Mouse (Mus musculus): ENCODE data around the gene Wars.
"Not testable (repeated sequence)": the region's sequence is repeated elsewhere in the genome, so short reads cannot be mapped to it uniquely, and the experiment has no call there.

Wars gene

DNA sequence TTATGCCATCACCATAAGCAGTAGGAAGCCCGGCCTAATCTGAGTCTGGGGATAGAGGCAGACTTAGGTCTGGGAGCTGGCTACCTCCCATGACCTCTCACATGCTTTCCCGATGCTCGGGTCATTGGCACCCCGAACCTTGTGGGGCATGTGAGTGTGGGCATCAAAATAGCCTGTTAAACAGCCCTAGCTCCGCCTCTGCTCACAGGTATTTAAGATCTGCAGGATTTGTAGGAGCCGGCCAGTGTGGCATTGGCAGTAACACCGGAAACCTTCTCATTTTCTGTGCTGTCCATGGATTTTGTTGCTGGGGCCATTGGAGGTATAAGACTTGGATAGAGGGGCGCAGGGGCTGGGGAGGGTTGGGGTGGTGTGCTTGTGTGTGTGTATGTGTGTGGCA, 43.1 kb downstream of the Wars start:
- no peak for DNase-seq

GRCm38 (mm10) chr12:108850129-108850528, 43.8 kb downstream of the Wars start:
- no peak for DNase-seq

- no peak for DNase-seq
Observed at GRCm38 (mm10) chr12:108849488-108850022, 44.4 kb downstream of the Wars start.

- DNase-seq: not testable (repeated sequence)
Observed at GRCm38 (mm10) chr12:108848033-108848432, 45.9 kb downstream of the Wars start.

GRCm38 (mm10) chr12:108842663-108843062, 51.3 kb downstream of the Wars start:
- DNase-seq: no peak

DNA sequence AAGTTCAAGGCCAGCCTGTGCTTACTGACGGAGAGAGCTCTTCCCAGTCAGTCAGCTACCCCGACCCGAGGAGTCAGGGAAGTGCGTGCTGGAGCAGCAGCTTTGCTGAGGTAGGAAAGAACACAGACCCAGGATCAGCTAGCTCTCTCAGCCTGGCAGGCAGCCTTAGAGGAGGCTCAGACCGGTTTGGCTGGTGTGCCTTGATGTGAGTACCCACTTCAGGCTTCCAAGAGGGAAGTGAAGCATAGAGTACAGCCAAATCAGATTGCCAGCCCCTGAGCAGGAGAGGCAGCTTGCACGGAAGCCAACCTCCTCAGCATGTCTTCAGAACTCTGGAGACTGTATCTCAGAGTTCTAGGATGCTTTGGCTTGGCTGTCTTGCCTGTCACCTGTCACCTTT, 52.8 kb downstream of the Wars start:
- no peak for DNase-seq

DNA sequence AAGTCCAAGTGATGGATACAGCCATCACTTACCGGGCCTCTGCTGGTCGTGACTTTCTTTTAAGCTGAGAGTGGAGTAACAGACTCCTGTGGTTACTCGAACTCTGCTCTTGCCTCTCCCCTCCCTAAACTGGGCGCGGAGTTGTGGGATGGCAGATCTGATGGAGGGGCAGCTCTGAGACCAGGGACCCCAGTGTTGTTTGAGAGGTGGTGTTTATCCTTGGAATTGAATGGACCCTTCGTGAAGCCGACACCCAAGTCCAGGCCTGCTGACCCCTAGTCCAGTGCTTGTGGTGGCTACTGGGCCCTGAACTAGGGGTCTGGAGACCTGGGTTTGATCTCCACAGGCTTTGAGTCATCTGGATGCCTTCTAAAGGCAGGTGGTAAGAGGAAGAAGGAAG, 57.3 kb downstream of the Wars start:
- peak; percentile 30 for DNase-seq

DNA sequence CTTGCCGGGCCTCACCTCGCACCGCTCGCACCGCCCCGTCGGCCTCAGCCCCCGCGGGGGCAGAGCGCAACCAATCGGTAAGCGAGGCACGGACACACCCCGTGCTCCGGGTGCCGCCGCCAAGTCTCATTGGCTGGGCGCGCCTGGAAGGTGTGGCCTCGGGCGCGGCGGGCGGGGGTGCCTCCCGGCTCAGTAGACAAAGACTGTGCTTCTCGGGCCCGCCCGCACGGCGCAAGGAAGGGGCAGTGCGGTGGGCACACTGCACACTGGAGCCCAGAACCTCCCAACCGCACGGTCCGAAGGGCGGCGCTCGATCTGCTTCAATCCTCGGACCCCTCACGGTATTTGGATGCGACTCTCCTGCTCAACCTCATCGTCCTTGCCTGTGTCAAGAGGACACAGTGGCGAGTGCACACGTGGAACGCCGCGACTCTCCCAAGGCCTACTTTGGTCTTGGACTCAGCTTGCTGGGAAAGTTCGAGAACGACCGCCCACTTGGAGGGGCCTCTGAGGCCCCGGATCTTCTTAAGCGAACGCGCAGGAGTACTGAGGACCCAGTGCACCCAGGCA, 58.0 kb downstream of the Wars start, which contains the start of the genes Slc25a29 and Slc25a47:
Gene Slc25a29, minus strand, starts transcription at position 44 of the 570 bp plus-strand sequence.
Gene Slc25a47, plus strand, starts transcription at position 207 of the 570 bp plus-strand sequence.
- DNase-seq: peak; percentile 95

DNA sequence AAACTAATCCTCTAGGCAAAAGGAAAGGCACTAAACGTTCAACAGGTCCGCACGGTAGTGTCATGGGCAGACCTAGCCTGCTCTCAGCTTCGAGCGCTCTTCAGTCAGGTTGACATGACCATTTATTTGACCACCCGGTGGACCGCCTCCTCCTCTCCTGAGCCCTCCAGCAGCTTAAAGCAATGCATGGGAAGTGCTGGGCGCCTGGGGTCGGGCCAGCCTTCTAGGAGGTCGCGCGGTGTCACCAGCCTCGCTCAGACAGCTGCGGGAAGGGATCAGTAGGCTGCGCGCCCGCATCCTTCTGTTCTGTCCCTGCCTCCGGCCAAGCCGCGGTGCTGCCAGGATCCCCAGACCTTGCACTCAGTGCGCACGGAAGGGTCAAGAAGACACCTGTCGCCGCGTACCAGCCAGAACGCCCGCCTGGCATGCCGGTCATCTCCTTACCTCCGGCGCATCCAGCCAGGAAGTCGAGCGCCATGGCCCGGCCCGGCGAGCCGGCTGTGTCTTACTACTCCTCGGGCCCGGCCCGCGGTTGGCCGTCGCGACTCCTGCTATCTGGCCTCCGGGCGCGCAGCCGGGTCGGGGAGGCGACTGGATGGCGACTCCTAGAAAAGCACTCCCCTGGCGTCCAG, 58.6 kb downstream of the Wars start:
- no peak for DNase-seq

DNA sequence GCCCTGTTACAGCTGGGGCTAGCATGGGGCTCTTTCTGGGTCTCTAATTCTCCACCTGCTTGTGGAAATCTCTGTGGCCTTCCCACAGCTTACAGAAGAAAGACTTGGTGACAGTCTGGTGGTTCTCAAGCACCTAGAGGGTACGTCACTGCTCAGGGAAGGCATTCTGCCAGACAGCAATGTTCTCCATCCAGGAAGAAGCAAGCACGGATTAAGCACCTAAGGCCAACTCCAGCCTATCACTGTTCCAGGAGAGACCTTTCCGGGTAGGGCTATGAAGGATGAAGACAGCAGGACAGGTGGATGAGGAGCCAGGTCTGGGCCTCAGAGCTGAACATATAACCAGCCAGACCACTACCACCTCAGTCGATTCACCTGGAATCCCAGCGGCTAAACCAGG, 59.2 kb downstream of the Wars start:
- no peak for DNase-seq

GRCm38 (mm10) chr12:108834337-108834736, 59.6 kb downstream of the Wars start:
- no peak for DNase-seq

DNA sequence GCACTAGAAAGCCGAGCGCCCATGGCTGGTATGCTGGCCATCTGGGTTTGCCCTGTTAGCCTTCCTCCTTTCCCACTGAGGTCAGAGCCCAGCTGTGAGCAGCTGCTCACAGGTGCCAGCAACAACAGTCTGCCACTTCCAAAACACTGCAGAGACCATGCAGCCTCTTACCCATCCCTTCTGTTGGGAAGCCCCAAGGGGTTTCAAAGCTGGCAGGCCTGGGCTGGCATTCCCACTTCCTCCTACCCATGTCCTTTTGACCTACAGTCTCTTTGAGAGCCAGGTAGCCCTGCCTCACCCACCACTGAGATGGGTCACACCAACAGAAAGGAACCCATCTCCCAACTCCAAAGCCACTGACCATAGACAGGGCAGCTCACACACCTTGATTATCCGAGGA, 60.6 kb downstream of the Wars start:
- DNase-seq: no peak

- no peak for DNase-seq
Observed at GRCm38 (mm10) chr12:108832851-108833250, 61.1 kb downstream of the Wars start.

GRCm38 (mm10) chr12:108831966-108832643, 61.9 kb downstream of the Wars start:
- no peak for DNase-seq

DNA sequence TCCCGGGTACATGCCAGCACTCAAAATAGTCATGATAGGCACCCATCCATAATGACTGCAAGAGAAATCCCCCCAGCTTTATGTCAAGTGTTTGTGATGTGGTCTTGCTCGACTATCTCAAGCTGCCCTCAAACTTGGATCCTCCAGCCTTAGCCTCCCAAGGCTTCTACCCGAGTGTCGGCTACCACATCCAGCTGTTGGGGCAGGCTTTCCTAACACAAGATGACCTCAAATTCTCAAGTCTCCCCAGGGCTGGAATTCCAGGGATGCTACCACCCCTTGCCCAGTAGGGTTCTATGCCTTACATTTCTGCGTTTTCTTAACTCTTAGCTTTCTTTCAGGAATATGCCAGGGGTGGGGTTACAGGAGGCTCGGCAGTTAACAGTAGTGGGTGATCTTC, 63.6 kb downstream of the Wars start:
- no peak for DNase-seq

- no peak for DNase-seq
Observed at GRCm38 (mm10) chr12:108829636-108830035, 64.3 kb downstream of the Wars start.

- DNase-seq: no peak
Observed at GRCm38 (mm10) chr12:108827641-108828040, 66.3 kb downstream of the Wars start.

GRCm38 (mm10) chr12:108826958-108827535, 66.9 kb downstream of the Wars start:
- DNase-seq: no peak

GRCm38 (mm10) chr12:108826282-108826957, 67.6 kb downstream of the Wars start:
- DNase-seq: no peak

GRCm38 (mm10) chr12:108825561-108826224, 68.3 kb downstream of the Wars start:
- DNase-seq: no peak

GRCm38 (mm10) chr12:108824225-108824874, 69.6 kb downstream of the Wars start:
- DNase-seq: no peak

DNA sequence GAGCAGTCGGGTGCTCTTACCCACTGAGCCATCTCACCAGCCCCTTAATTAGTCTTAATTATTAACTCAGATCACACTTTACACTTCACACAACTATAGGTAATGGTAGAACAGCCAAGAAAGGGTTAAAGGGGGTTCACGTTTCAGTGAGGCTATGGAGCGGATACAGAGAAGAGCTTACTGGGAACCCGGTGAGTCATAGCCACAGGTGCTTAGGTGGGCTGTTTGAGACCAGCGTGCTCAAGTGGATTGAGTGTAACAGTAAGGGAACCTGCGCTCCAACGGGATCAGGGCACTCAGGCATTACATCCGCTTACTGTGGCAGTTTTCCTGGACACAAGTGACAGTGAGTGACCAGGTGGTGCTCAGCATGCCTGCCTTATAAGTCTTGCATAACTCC, 70.9 kb downstream of the Wars start:
- DNase-seq: no peak

Data from thymus, postnatal 4 days (tissue).